Mouse (Mus musculus): ENCODE measurements around the gene Gga2. TPM values are rescaled to one million over a fixed set of nuclear protein-coding genes. Genes with fewer than 3 reads are reported as not detected.

Gene Gga2
- polyA plus RNA-seq, 1 experiment = 123 TPM

DNA sequence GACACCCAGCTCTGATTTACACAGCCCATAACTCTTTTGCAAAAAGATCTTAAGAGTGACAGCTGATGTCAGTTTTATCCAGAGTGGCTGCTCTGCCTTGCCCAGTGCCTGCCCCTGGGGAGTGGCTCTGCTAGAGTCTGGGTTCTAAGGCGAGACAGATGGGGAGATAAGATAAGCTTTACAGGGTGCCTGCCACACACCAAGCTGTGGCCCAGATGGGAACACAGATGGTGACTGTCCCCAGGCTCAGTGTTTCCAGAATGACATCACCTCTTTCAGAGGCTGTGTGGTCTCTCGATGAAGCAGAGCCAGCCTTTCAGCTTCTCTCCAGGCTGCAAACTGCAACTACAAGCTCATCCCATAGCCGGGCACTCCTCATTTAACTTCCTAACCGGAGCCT is 81.3 kb downstream of the Gga2 start:
- no peaks in the 10 kb centered on the region for H3K36me3 ChIP-seq (ENCODE audit: control insufficient read depth, insufficient read depth, low read length, poor library complexity, severe bottlenecking)
- no peaks in the 10 kb centered on the region for H3K9me3 ChIP-seq (replicated peaks; ENCODE audit: control insufficient read depth, insufficient read depth, low read length, poor library complexity, severe bottlenecking)
- H3K27me3 ChIP-seq (ENCODE audit: control insufficient read depth, insufficient read depth, low read length, poor library complexity, severe bottlenecking) = no peaks in the 10 kb centered on the region
- no peak overlapping the region for H3K27ac ChIP-seq (ENCODE audit: insufficient read depth, low read length)
- H3K9ac ChIP-seq (ENCODE audit: low read depth, poor library complexity, severe bottlenecking) = no peak overlapping the region
- no peak overlapping the region for H3K4me3 ChIP-seq (ENCODE audit: low read depth, low read length)
- no peaks in the 10 kb centered on the region for H3K4me1 ChIP-seq (ENCODE audit: control insufficient read depth, insufficient read depth, low read length)
- no peak for TF ChIP-seq EP300 (IDR thresholded peaks at IDR 0.05; ENCODE audit: insufficient read depth, low read depth, low read length)
- TF ChIP-seq CTCF (IDR thresholded peaks at IDR 0.05; ENCODE audit: low read depth, low read length) = no peak
- TF ChIP-seq POLR2A (IDR thresholded peaks at IDR 0.05; ENCODE audit: insufficient read depth, low read length) = no peak

DNA sequence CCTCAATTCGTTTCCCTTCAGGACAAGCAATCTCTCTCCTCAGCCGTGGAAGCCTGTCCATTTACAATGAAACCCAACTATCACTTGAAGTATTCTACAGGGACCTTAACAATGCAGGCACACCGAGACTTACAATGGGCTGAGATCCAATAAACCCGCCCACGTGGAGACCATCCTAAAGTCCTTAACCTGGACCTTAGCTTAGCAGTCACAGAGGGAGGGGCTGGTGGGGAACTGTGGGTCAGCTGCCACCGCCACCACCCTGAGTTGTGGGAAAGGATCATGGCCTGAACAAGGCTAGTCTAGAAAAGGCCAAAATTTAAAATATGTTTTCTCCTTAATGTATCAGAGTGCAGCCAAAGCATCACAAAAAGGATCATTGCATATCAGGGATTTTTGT is 81.8 kb downstream of the Gga2 start:
- TF ChIP-seq EP300 (IDR thresholded peaks at IDR 0.05; ENCODE audit: insufficient read depth, low read depth, low read length) (no peak), CTCF (IDR thresholded peaks at IDR 0.05; ENCODE audit: low read depth, low read length) (no peak), POLR2A (IDR thresholded peaks at IDR 0.05; ENCODE audit: insufficient read depth, low read length) (no peak)
- no peaks in the 10 kb centered on the region for H3K9me3 ChIP-seq (replicated peaks; ENCODE audit: control insufficient read depth, insufficient read depth, low read length, poor library complexity, severe bottlenecking)
- H3K36me3 ChIP-seq (ENCODE audit: control insufficient read depth, insufficient read depth, low read length, poor library complexity, severe bottlenecking) = no peaks in the 10 kb centered on the region
- H3K27ac ChIP-seq (ENCODE audit: insufficient read depth, low read length) = no peak overlapping the region
- no peaks in the 10 kb centered on the region for H3K27me3 ChIP-seq (ENCODE audit: control insufficient read depth, insufficient read depth, low read length, poor library complexity, severe bottlenecking)
- H3K4me1 ChIP-seq (ENCODE audit: control insufficient read depth, insufficient read depth, low read length) = no peaks in the 10 kb centered on the region
- H3K4me3 ChIP-seq (ENCODE audit: low read depth, low read length) = no peak overlapping the region
- no peak overlapping the region for H3K9ac ChIP-seq (ENCODE audit: low read depth, poor library complexity, severe bottlenecking)

GRCm38 (mm10) chr7:121938124-121938891 is 82.7 kb downstream of the Gga2 start:
- TF ChIP-seq POLR2A (IDR thresholded peaks at IDR 0.05; ENCODE audit: insufficient read depth, low read length) (no peak), CTCF (IDR thresholded peaks at IDR 0.05; ENCODE audit: low read depth, low read length) (no peak), EP300 (IDR thresholded peaks at IDR 0.05; ENCODE audit: insufficient read depth, low read depth, low read length) (no peak)
- no peaks in the 10 kb centered on the region for H3K4me1 ChIP-seq (ENCODE audit: control insufficient read depth, insufficient read depth, low read length)
- no peak overlapping the region for H3K27ac ChIP-seq (ENCODE audit: insufficient read depth, low read length)
- H3K4me3 ChIP-seq (ENCODE audit: low read depth, low read length) = no peak overlapping the region
- no peaks in the 10 kb centered on the region for H3K9me3 ChIP-seq (replicated peaks; ENCODE audit: control insufficient read depth, insufficient read depth, low read length, poor library complexity, severe bottlenecking)
- no peaks in the 10 kb centered on the region for H3K36me3 ChIP-seq (ENCODE audit: control insufficient read depth, insufficient read depth, low read length, poor library complexity, severe bottlenecking)
- no peaks in the 10 kb centered on the region for H3K27me3 ChIP-seq (ENCODE audit: control insufficient read depth, insufficient read depth, low read length, poor library complexity, severe bottlenecking)
- no peak overlapping the region for H3K9ac ChIP-seq (ENCODE audit: low read depth, poor library complexity, severe bottlenecking)

DNA sequence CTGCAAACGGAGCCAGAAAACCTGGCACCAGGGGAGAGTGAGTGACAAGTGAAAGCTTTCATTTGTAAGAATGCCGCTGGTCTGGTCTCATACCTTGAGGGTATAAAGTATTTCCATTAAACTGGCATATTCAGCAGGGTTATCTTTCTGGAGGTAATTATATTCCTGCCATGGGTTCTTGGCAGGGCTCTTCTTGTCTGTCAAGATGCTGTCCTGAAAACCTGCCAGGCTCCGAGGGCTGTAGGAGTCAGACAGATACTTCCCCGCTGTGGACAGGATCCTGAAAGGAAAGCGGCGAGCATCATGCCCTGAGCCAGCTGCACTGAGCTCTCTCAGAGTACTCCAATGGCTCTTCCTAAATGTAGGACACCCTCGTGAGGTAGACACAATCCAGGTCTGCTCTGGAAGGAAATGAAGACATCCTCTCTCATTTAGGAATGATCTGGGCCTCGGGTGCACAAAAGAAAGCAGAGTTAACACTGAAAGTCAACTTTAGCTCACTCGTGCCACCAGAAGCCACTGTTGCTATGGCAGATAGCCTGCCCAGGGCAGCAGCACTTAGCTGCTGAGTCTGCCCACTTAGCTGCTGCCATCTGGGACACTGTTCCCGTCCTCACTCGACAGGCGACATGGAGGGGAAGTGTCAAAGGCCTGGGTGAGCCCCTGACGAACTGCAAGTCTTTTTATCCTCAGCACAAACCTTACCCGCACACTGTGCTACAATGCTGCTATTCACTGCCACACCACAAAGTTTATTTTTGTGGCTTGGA is 84.0 kb downstream of the Gga2 start:
- Histone ChIP-seq H3K4me3 (ENCODE audit: low read depth, low read length) (no peak overlapping the region), H3K27ac (ENCODE audit: insufficient read depth, low read length) (no peak overlapping the region), H3K9ac (ENCODE audit: low read depth, poor library complexity, severe bottlenecking) (no peak overlapping the region), H3K9me3 (replicated peaks; ENCODE audit: control insufficient read depth, insufficient read depth, low read length, poor library complexity, severe bottlenecking) (no peaks in the 10 kb centered on the region), H3K36me3 (ENCODE audit: control insufficient read depth, insufficient read depth, low read length, poor library complexity, severe bottlenecking) (no peaks in the 10 kb centered on the region), H3K4me1 (ENCODE audit: control insufficient read depth, insufficient read depth, low read length) (no peaks in the 10 kb centered on the region), H3K27me3 (ENCODE audit: control insufficient read depth, insufficient read depth, low read length, poor library complexity, severe bottlenecking) (no peaks in the 10 kb centered on the region)
- TF ChIP-seq EP300 (IDR thresholded peaks at IDR 0.05; ENCODE audit: insufficient read depth, low read depth, low read length) (no peak), POLR2A (IDR thresholded peaks at IDR 0.05; ENCODE audit: insufficient read depth, low read length) (no peak), CTCF (IDR thresholded peaks at IDR 0.05; ENCODE audit: low read depth, low read length) (no peak)

Other genes starting within 250 kb of the Gga2 start
- not detected in 2 replicates for gene Scnn1b, start 156.2 kb downstream of the Gga2 start, polyA plus RNA-seq (2011; ENCODE audit: insufficient read depth, insufficient read length, low read depth, missing spikeins)
- 19.0 and 21.7 TPM in 2 replicates for gene Cog7, start 39.5 kb downstream of the Gga2 start, polyA plus RNA-seq (2011; ENCODE audit: insufficient read depth, insufficient read length, low read depth, missing spikeins)
- 73.6 and 75.4 TPM in 2 replicates for gene Ubfd1, start 46.0 kb upstream of the Gga2 start, polyA plus RNA-seq (2011; ENCODE audit: insufficient read depth, insufficient read length, low read depth, missing spikeins)
- gene Ears2, start 46.0 kb upstream of the Gga2 start, polyA plus RNA-seq (2011; ENCODE audit: insufficient read depth, insufficient read length, low read depth, missing spikeins) = 12.4 and 12.5 TPM in 2 replicates
- 262 and 271 TPM in 2 replicates for gene Ndufab1, start 80.7 kb upstream of the Gga2 start, polyA plus RNA-seq (2011; ENCODE audit: insufficient read depth, insufficient read length, low read depth, missing spikeins)
- 32.0 and 32.6 TPM in 2 replicates for gene Palb2, start 111.8 kb upstream of the Gga2 start, polyA plus RNA-seq (2011; ENCODE audit: insufficient read depth, insufficient read length, low read depth, missing spikeins)
- 56.5 and 62.4 TPM in 2 replicates for gene Dctn5, start 111.8 kb upstream of the Gga2 start, polyA plus RNA-seq (2011; ENCODE audit: insufficient read depth, insufficient read length, low read depth, missing spikeins)
- 157 and 170 TPM in 2 replicates for gene Plk1, start 138.2 kb upstream of the Gga2 start, polyA plus RNA-seq (2011; ENCODE audit: insufficient read depth, insufficient read length, low read depth, missing spikeins)
- not detected in 2 replicates for gene Ern2, start 165.0 kb upstream of the Gga2 start, polyA plus RNA-seq (2011; ENCODE audit: insufficient read depth, insufficient read length, low read depth, missing spikeins)
- not detected in 2 replicates for gene Chp2, start 198.3 kb upstream of the Gga2 start, polyA plus RNA-seq (2011; ENCODE audit: insufficient read depth, insufficient read length, low read depth, missing spikeins)

Data from ES-Bruce4 (cell line).